Mouse (Mus musculus): Measurements from ENCODE around the gene Dirc2. TPM values are rescaled to one million over a fixed set of nuclear protein-coding genes. Genes with fewer than 3 reads are reported as not detected.

The Dirc2 gene
- 2.9 and 4.1 TPM in 2 replicates for polyA plus RNA-seq (2012)

- no peak for TF ChIP-seq GATA1 (IDR thresholded peaks at IDR 0.05; ENCODE audit: low read length)
Measured at GRCm38 (mm10) chr16:35768785-35769642, at the start of gene Dirc2. Gene Dirc2, minus strand, starts transcription at chr16:35769356.

GRCm38 (mm10) chr16:35817255-35818089 is 48.3 kb upstream of the Dirc2 start:
- TF ChIP-seq GATA1 (IDR thresholded peaks at IDR 0.05; ENCODE audit: low read length): no peak

GRCm38 (mm10) chr16:35813119-35813518 is 44.0 kb upstream of the Dirc2 start:
- no peak for TF ChIP-seq GATA1 (IDR thresholded peaks at IDR 0.05; ENCODE audit: low read length)

- TF ChIP-seq GATA1 (IDR thresholded peaks at IDR 0.05; ENCODE audit: low read length): no peak
Measured at GRCm38 (mm10) chr16:35808838-35809237, 39.7 kb upstream of the Dirc2 start.

GRCm38 (mm10) chr16:35807663-35807992 is 38.5 kb upstream of the Dirc2 start:
- no peak for TF ChIP-seq GATA1 (IDR thresholded peaks at IDR 0.05; ENCODE audit: low read length)

- peak; percentile 72 for TF ChIP-seq GATA1 (IDR thresholded peaks at IDR 0.05; ENCODE audit: low read length)
Measured at GRCm38 (mm10) chr16:35806973-35807662, 38.0 kb upstream of the Dirc2 start.

GRCm38 (mm10) chr16:35803723-35804122 is 34.6 kb upstream of the Dirc2 start:
- no peak for TF ChIP-seq GATA1 (IDR thresholded peaks at IDR 0.05; ENCODE audit: low read length)

- TF ChIP-seq GATA1 (IDR thresholded peaks at IDR 0.05; ENCODE audit: low read length): no peak
Measured at GRCm38 (mm10) chr16:35802163-35802562, 33.0 kb upstream of the Dirc2 start.

GRCm38 (mm10) chr16:35791962-35792521 is 22.9 kb upstream of the Dirc2 start:
- TF ChIP-seq GATA1 (IDR thresholded peaks at IDR 0.05; ENCODE audit: low read length): no peak

- TF ChIP-seq GATA1 (IDR thresholded peaks at IDR 0.05; ENCODE audit: low read length): no peak
Measured at GRCm38 (mm10) chr16:35788330-35788729, 19.2 kb upstream of the Dirc2 start.

- no peak for TF ChIP-seq GATA1 (IDR thresholded peaks at IDR 0.05; ENCODE audit: low read length)
Measured at GRCm38 (mm10) chr16:35787568-35788189, 18.5 kb upstream of the Dirc2 start.

- TF ChIP-seq GATA1 (IDR thresholded peaks at IDR 0.05; ENCODE audit: low read length): no peak
Measured at GRCm38 (mm10) chr16:35787163-35787562, 18.0 kb upstream of the Dirc2 start.

GRCm38 (mm10) chr16:35784134-35784725 is 15.1 kb upstream of the Dirc2 start:
- no peak for TF ChIP-seq GATA1 (IDR thresholded peaks at IDR 0.05; ENCODE audit: low read length)

GRCm38 (mm10) chr16:35783207-35783573 is 14.0 kb upstream of the Dirc2 start:
- TF ChIP-seq GATA1 (IDR thresholded peaks at IDR 0.05; ENCODE audit: low read length): no peak
